Mouse (Mus musculus) midbrain, embryonic 12.5 days (tissue): ENCODE results near the gene Gimap8. TPM values are rescaled to one million over a fixed set of nuclear protein-coding genes. Genes with fewer than 3 reads are reported as not detected.
"Not testable (repeated sequence)": the region's sequence is repeated elsewhere in the genome, so short reads cannot be mapped to it uniquely, and the experiment has no call there.

ENCODE experiments used
- ATAC-seq: fragments of 200-750 bp; cut with Nextera tagmentation; 2 replicates; pipeline ENCODE4 v1.8.0; 2017; ENCODE audit warnings: low read depth, moderate TSS enrichment, moderate library complexity; ENCODE audit not compliant: low FRiP score
- H3K27ac ChIP-seq: fragments of 300-500 bp; sonication (generic); replicated peaks from 2 replicates; pipeline ENCODE4 v1.5.1; 2016; ENCODE audit warnings: mild to moderate bottlenecking
- H3K27me3 ChIP-seq: fragments of 300-500 bp; sonication (generic); 2 replicates; pipeline ENCODE4 v1.6.1; 2016; ENCODE audit warnings: mild to moderate bottlenecking
- H3K36me3 ChIP-seq: fragments of 300-500 bp; sonication (generic); 2 replicates; pipeline ENCODE4 v1.6.1; 2016
- H3K4me1 ChIP-seq: fragments of 300-500 bp; sonication (generic); 2 replicates; pipeline ENCODE4 v1.6.1; 2016
- H3K4me2 ChIP-seq: fragments of 300-500 bp; sonication (generic); replicated peaks from 2 replicates; pipeline ENCODE4 v1.6.1; 2016; ENCODE audit warnings: mild to moderate bottlenecking, moderate library complexity
- H3K4me3 ChIP-seq: fragments of 300-500 bp; sonication (generic); 2 replicates; pipeline ENCODE4 v1.5.1; 2016; ENCODE audit warnings: mild to moderate bottlenecking
- H3K9ac ChIP-seq: fragments of 300-500 bp; sonication (generic); replicated peaks from 2 replicates; pipeline ENCODE4 v1.6.1; 2016; ENCODE audit warnings: mild to moderate bottlenecking, moderate library complexity
- H3K9me3 ChIP-seq: fragments of 300-500 bp; sonication (generic); 2 replicates; pipeline ENCODE4 v1.6.1; 2016; ENCODE audit warnings: mild to moderate bottlenecking
- WGBS: fragments of 180-500 bp; shearing (Covaris S2); methylation state at CpG from one replicate; pipeline ENCODE4 v1.1.7; 2016; 5-methylcytosine and 5-hydroxymethylcytosine counted together
- polyA plus RNA-seq: library from polyadenylated mRNA; unstranded; fragments of >200 nt; fragmentation: Nextera tagmentation; extraction: Ambion mirVana; gene quantifications from 2 replicates; pipeline ENCODE4 v1.2.1, GENCODE M21; 2016

Gimap8 gene
- polyA plus RNA-seq, 1 experiment from 2014 or later: 0.45 TPM

GRCm38 (mm10) chr6:48682271-48682670, 35.2 kb downstream of the Gimap8 start:
- H3K9me3 ChIP-seq: no peaks in the 10 kb centered on the region
- WGBS: 81% methylated on average over 4 of the region's 4 CpGs
- H3K9ac ChIP-seq: no peak overlapping the region
- no peaks in the 10 kb centered on the region for H3K4me1 ChIP-seq
- H3K4me3 ChIP-seq: no peak overlapping the region
- ATAC-seq: no peak
- no peak overlapping the region for H3K4me2 ChIP-seq
- H3K27me3 ChIP-seq: no peaks in the 10 kb centered on the region
- H3K27ac ChIP-seq: no peak overlapping the region
- H3K36me3 ChIP-seq: no peaks in the 10 kb centered on the region

GRCm38 (mm10) chr6:48683263-48683821, 36.3 kb downstream of the Gimap8 start:
- not testable (repeated sequence) for H3K9me3 ChIP-seq, H3K36me3 ChIP-seq, H3K4me3 ChIP-seq, H3K27me3 ChIP-seq, H3K27ac ChIP-seq, H3K4me2 ChIP-seq, H3K4me1 ChIP-seq, ATAC-seq, H3K9ac ChIP-seq
- WGBS: 87% methylated on average over 3 of the region's 4 CpGs

GRCm38 (mm10) chr6:48684319-48684718, 37.3 kb downstream of the Gimap8 start, which contains the start of gene Gimap4:
TSS of gene Gimap4 (plus strand) at chr6:48684549.
- no peak within 1 kb of the TSS for H3K9ac ChIP-seq
- no peaks in the 10 kb centered on the region for H3K36me3 ChIP-seq
- 82% methylated on average over 5 of the region's 5 CpGs for WGBS
- H3K9me3 ChIP-seq: no peaks in the 10 kb centered on the region
- no peak for ATAC-seq
- H3K4me3 ChIP-seq: no peak within 1 kb of the TSS
- H3K4me2 ChIP-seq: no peak within 1 kb of the TSS
- no peaks in the 10 kb centered on the region for H3K27me3 ChIP-seq
- no peak within 1 kb of the TSS for H3K27ac ChIP-seq
- no peaks in the 10 kb centered on the region for H3K4me1 ChIP-seq

- 52% methylated on average over 4 of the region's 4 CpGs for WGBS
- H3K27ac ChIP-seq: no peak overlapping the region
Observed at GRCm38 (mm10) chr6:48684806-48685205, 37.8 kb downstream of the Gimap8 start.

GRCm38 (mm10) chr6:48685251-48685650, 38.2 kb downstream of the Gimap8 start:
- H3K9me3 ChIP-seq: no peaks in the 10 kb centered on the region
- H3K4me2 ChIP-seq: no peak overlapping the region
- H3K9ac ChIP-seq: no peak overlapping the region
- WGBS: 74% methylated on average over 2 of the region's 2 CpGs
- no peak for ATAC-seq
- H3K27me3 ChIP-seq: no peaks in the 10 kb centered on the region
- H3K27ac ChIP-seq: no peak overlapping the region
- H3K4me1 ChIP-seq: no peaks in the 10 kb centered on the region
- H3K36me3 ChIP-seq: no peaks in the 10 kb centered on the region
- H3K4me3 ChIP-seq: no peak overlapping the region

More at GRCm38 (mm10) chr6:48684806-48685205, 37.8 kb downstream of the Gimap8 start:
- ATAC-seq: no peak
- Histone ChIP-seq H3K4me2 (no peak overlapping the region), H3K4me1 (no peaks in the 10 kb centered on the region), H3K9me3 (no peaks in the 10 kb centered on the region), H3K4me3 (no peak overlapping the region), H3K27me3 (no peaks in the 10 kb centered on the region), H3K9ac (no peak overlapping the region), H3K36me3 (no peaks in the 10 kb centered on the region)

GRCm38 (mm10) chr6:48685694-48686665, 38.9 kb downstream of the Gimap8 start:
- no peak overlapping the region for H3K4me2 ChIP-seq
- H3K36me3 ChIP-seq: no peaks in the 10 kb centered on the region
- no peaks in the 10 kb centered on the region for H3K9me3 ChIP-seq
- ATAC-seq: no peak
- H3K27me3 ChIP-seq: no peaks in the 10 kb centered on the region
- H3K4me1 ChIP-seq: no peaks in the 10 kb centered on the region
- 82% methylated on average over 7 of the region's 7 CpGs for WGBS
- no peak overlapping the region for H3K4me3 ChIP-seq
- H3K9ac ChIP-seq: no peak overlapping the region
- H3K27ac ChIP-seq: no peak overlapping the region

- ATAC-seq: no peak
- Histone ChIP-seq H3K9me3 (no peaks in the 10 kb centered on the region), H3K27me3 (no peaks in the 10 kb centered on the region), H3K27ac (no peak overlapping the region), H3K36me3 (no peaks in the 10 kb centered on the region), H3K4me3 (no peak overlapping the region), H3K4me1 (no peaks in the 10 kb centered on the region), H3K4me2 (no peak overlapping the region), H3K9ac (no peak overlapping the region)
- 73% methylated on average over 2 of the region's 2 CpGs for WGBS
Observed at GRCm38 (mm10) chr6:48687077-48687476, 40.0 kb downstream of the Gimap8 start.

- 94% methylated on average over 2 of the region's 2 CpGs for WGBS
- H3K9ac ChIP-seq: no peak overlapping the region
- H3K36me3 ChIP-seq: no peaks in the 10 kb centered on the region
- no peaks in the 10 kb centered on the region for H3K4me1 ChIP-seq
- ATAC-seq: no peak
- H3K4me2 ChIP-seq: no peak overlapping the region
- H3K27me3 ChIP-seq: no peaks in the 10 kb centered on the region
- no peaks in the 10 kb centered on the region for H3K9me3 ChIP-seq
- H3K27ac ChIP-seq: no peak overlapping the region
- no peak overlapping the region for H3K4me3 ChIP-seq
Observed at GRCm38 (mm10) chr6:48689320-48689719, 42.3 kb downstream of the Gimap8 start.

GRCm38 (mm10) chr6:48692962-48693361, 45.9 kb downstream of the Gimap8 start:
- H3K4me1 ChIP-seq: no peaks in the 10 kb centered on the region
- H3K36me3 ChIP-seq: no peaks in the 10 kb centered on the region
- no peak overlapping the region for H3K9ac ChIP-seq
- WGBS: 91% methylated on average over 6 of the region's 6 CpGs
- no peak overlapping the region for H3K4me2 ChIP-seq
- H3K4me3 ChIP-seq: no peak overlapping the region
- ATAC-seq: no peak
- H3K27ac ChIP-seq: no peak overlapping the region
- H3K9me3 ChIP-seq: no peaks in the 10 kb centered on the region
- H3K27me3 ChIP-seq: no peaks in the 10 kb centered on the region

GRCm38 (mm10) chr6:48696830-48697554, 50.0 kb downstream of the Gimap8 start:
- Histone ChIP-seq H3K4me2 (no peak overlapping the region), H3K27me3 (no peaks in the 10 kb centered on the region), H3K9me3 (no peaks in the 10 kb centered on the region), H3K36me3 (no peaks in the 10 kb centered on the region), H3K9ac (no peak overlapping the region), H3K4me3 (no peak overlapping the region), H3K27ac (no peak overlapping the region), H3K4me1 (no peaks in the 10 kb centered on the region)
- WGBS: 80% methylated on average over 4 of the region's 4 CpGs
- ATAC-seq: no peak

GRCm38 (mm10) chr6:48697555-48697930, 50.5 kb downstream of the Gimap8 start:
- H3K4me2 ChIP-seq: no peak overlapping the region

More at GRCm38 (mm10) chr6:48697555-48697930, 50.5 kb downstream of the Gimap8 start:
- ATAC-seq: no peak
- no peaks in the 10 kb centered on the region for H3K36me3 ChIP-seq
- WGBS: 50% methylated on average over 1 of the region's 1 CpGs
- no peak overlapping the region for H3K4me3 ChIP-seq
- H3K9me3 ChIP-seq: no peaks in the 10 kb centered on the region
- no peaks in the 10 kb centered on the region for H3K27me3 ChIP-seq
- H3K27ac ChIP-seq: no peak overlapping the region
- H3K9ac ChIP-seq: no peak overlapping the region
- H3K4me1 ChIP-seq: no peaks in the 10 kb centered on the region
